Comparison of ENCODE assay signal across 8 mouse cellular contexts in the genomic region with DNA sequence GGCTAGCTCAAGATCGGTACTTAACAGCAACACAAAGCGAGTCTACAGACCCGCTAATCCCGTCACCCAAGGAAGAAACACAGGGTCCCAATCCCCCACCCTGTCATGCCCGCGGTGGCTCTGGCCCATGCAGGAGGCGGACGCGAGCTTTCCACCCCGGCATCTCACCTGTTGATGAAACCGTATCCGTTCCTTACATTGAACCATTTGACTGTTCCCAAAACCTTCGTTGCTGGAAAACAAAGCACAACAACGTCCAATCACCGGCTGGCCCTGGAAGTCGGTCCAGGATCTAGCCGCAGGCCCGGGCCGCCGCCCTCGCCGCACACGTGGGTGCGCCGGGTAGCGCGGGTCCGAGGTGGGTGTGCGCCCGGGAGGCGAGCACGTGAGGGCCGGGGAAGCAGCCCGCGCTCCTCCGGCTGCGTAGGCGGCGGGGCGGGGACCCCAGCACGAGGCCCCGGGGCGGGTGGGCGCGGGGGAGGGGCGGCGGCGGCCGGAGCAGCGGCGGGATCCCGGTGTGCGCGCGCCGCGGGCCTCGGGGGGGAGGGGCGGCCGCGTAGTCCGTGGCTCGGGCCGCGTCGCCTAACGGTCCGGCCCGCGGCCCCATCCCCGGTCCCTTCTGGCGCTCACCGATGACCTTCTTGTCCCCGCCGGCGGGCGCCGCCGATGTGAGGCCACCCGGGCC. TPM values are rescaled to one million over a fixed set of nuclear protein-coding genes. Genes with fewer than 3 reads are reported as not detected.
DNase-seq lines count a peak whose midpoint lies in the region; ATAC-seq and TF ChIP-seq lines count a peak whose summit lies in the region.

No protein-coding gene starts in this region.

- no peaks in the 10 kb centered on the region for H3K27me3 ChIP-seq in CH12.LX (replicated peaks)
- H3K27me3 ChIP-seq in embryonic facial prominence, embryonic 11.5 days (ENCODE audit: control insufficient read depth, insufficient read depth, low read length), result no peaks in the 10 kb centered on the region
- H3K27me3 ChIP-seq in heart, postnatal 0 days (ENCODE audit: control insufficient read depth, insufficient read depth, low read length), result no peaks in the 10 kb centered on the region

- peak; percentile 7; the same call in 1 of the 2 replicates for ATAC-seq in embryonic facial prominence, embryonic 11.5 days (replicated peaks; ENCODE audit: insufficient number of reproducible peaks, low FRiP score, low TSS enrichment, low read depth)
- ATAC-seq in heart, postnatal 0 days (ENCODE audit: insufficient read depth, low read depth), result peak; percentile 28

- no peak for DNase-seq in CH12.LX (ENCODE audit: extremely low read depth)
- peak; percentile 50 to 81 for DNase-seq in adrenal gland, adult (ENCODE audit: inconsistent age in 2 of 2, low spot score in 1 of 2)
- peak; percentile 41 for DNase-seq in embryonic facial prominence, embryonic 11.5 days (ENCODE audit: low spot score)
- no peak for DNase-seq in heart, postnatal 0 days (ENCODE audit: low spot score)
- peak; percentile 19 to 51 for DNase-seq in left cerebral cortex, adult 2 months (ENCODE audit: extremely low spot score in 1 of 2, low spot score in 2 of 2)
- DNase-seq in lung, postnatal 36 days, result peak; percentile 15
- DNase-seq in right cerebral cortex, postnatal 4 days, result peak; percentile 44
- no peak for DNase-seq in ovary, postnatal 14 days (ENCODE audit: low spot score)

- TF ChIP-seq POLR2A in CH12.LX (IDR thresholded peaks at IDR 0.05; ENCODE audit: low read depth, low read length), result no peak

- dilution Hi-C loops in CH12.LX (cut with MboI; ENCODE audit: extremely low pct_ligation_motif_present, extremely low pct_unique_long_range_greater_than_20kb, low sequenced_read_pairs), result no loop called here

- TF ChIP-seq EP300 in CH12.LX (IDR thresholded peaks at IDR 0.05; ENCODE audit: low read length), result no peak
- TF ChIP-seq EP300 in heart, postnatal 0 days (IDR thresholded peaks at IDR 0.05; ENCODE audit: low read depth), result no peak

- peaks cover 4 to 42% of the 10 kb centered on the region in 2 experiments; a peak in 3 of 4 replicates for H3K4me1 ChIP-seq in CH12.LX (ENCODE audit: control insufficient read depth in 1 of 2, insufficient read depth in 2 of 2)
- H3K4me1 ChIP-seq in embryonic facial prominence, embryonic 11.5 days (ENCODE audit: control insufficient read depth, insufficient read depth, low read length), result no peaks in the 10 kb centered on the region
- peaks cover 11% of the 10 kb centered on the region for H3K4me1 ChIP-seq in heart, postnatal 0 days (ENCODE audit: control insufficient read depth, insufficient read depth)

- H3K9ac ChIP-seq in CH12.LX (ENCODE audit: insufficient read depth, low read depth), result peak overlapping the region; percentile 93
- peak overlapping the region; percentile 94 for H3K9ac ChIP-seq in embryonic facial prominence, embryonic 11.5 days (replicated peaks; ENCODE audit: low read length)
- peak overlapping the region; percentile 88 for H3K9ac ChIP-seq in heart, postnatal 0 days (replicated peaks; ENCODE audit: low read depth, low read length)

- peak overlapping the region; percentile 17 for H3K27ac ChIP-seq in CH12.LX (ENCODE audit: insufficient read depth, low read depth)
- H3K27ac ChIP-seq in embryonic facial prominence, embryonic 11.5 days (replicated peaks; ENCODE audit: low read depth, low read length), result peak overlapping the region; percentile 82
- H3K27ac ChIP-seq in heart, postnatal 0 days (ENCODE audit: low read depth), result peak overlapping the region; percentile 89
- H3K27ac ChIP-seq in left cerebral cortex, adult 2 months, result peak overlapping the region; percentile 78

- peak overlapping the region; percentile 83 to 95 (median 92) for H3K4me3 ChIP-seq in CH12.LX (replicated peaks in 1 of 3; ENCODE audit: low read depth in 2 of 3, low read length in 2 of 3, poor library complexity in 1 of 3)
- peak overlapping the region; percentile 97 for H3K4me3 ChIP-seq in embryonic facial prominence, embryonic 11.5 days (ENCODE audit: low read depth, low read length)
- H3K4me3 ChIP-seq in heart, postnatal 0 days (ENCODE audit: low read depth, low read length), result peak overlapping the region; percentile 91
- H3K4me3 ChIP-seq in left cerebral cortex, adult 2 months, result peak overlapping the region; percentile 66

- under 1% methylated on average over 49 of the region's 80 CpGs for WGBS in embryonic facial prominence, embryonic 11.5 days
- WGBS in heart, postnatal 0 days, result under 1% methylated on average over 57 of the region's 80 CpGs

- peaks cover 54% of the 10 kb centered on the region for H3K79me2 ChIP-seq in CH12.LX (replicated peaks; ENCODE audit: control insufficient read depth, extremely low read depth, insufficient read depth, poor library complexity, severe bottlenecking)

- in situ Hi-C loops in CH12.LX (cut with MboI; ENCODE audit: low pct_ligation_motif_present, low pct_unique_long_range_greater_than_20kb, low sequenced_read_pairs), result no loop called here

- H3K4me2 ChIP-seq in CH12.LX (ENCODE audit: insufficient read depth, low read depth, poor library complexity, severe bottlenecking), result peak overlapping the region; percentile 96; the same call in 1 of the 2 replicates
- peak overlapping the region; percentile 78 for H3K4me2 ChIP-seq in embryonic facial prominence, embryonic 11.5 days (ENCODE audit: low read depth, low read length)
- H3K4me2 ChIP-seq in heart, postnatal 0 days (ENCODE audit: low read depth, low read length), result peak overlapping the region; percentile 87

- no peaks in the 10 kb centered on the region for H3K9me3 ChIP-seq in CH12.LX (replicated peaks; ENCODE audit: low read length)
- no peaks in the 10 kb centered on the region for H3K9me3 ChIP-seq in embryonic facial prominence, embryonic 11.5 days (replicated peaks; ENCODE audit: control insufficient read depth, low read length)
- H3K9me3 ChIP-seq in heart, postnatal 0 days (replicated peaks; ENCODE audit: control insufficient read depth, low read length), result no peaks in the 10 kb centered on the region

- H3K36me3 ChIP-seq in CH12.LX (replicated peaks in 1 of 2; ENCODE audit: control insufficient read depth in 1 of 2, insufficient read depth in 1 of 2, low read length in 1 of 2), result peaks cover 8 to 37% of the 10 kb centered on the region in 2 experiments
- no peaks in the 10 kb centered on the region; the same call in 1 of the 2 replicates for H3K36me3 ChIP-seq in embryonic facial prominence, embryonic 11.5 days (replicated peaks; ENCODE audit: control insufficient read depth, insufficient read depth, low read depth, low read length)
- H3K36me3 ChIP-seq in heart, postnatal 0 days (replicated peaks; ENCODE audit: control insufficient read depth, insufficient read depth, low read length), result 0 out of 2 replicates have a peak, but pooled peaks cover 7% of the 10 kb centered on the region

- TF ChIP-seq CTCF in CH12.LX (conservative IDR thresholded peaks at IDR 0.05 in 1 of 2, IDR thresholded peaks at IDR 0.05 in 1 of 2; ENCODE audit: low read depth in 2 of 2, low read length in 2 of 2), result no peak
- TF ChIP-seq CTCF in heart, postnatal 0 days (IDR thresholded peaks at IDR 0.05; ENCODE audit: low read depth), result no peak
- TF ChIP-seq CTCF in left cerebral cortex, adult 2 months (IDR thresholded peaks at IDR 0.05), result no peak

- intact Hi-C loops in left cerebral cortex, adult 2 months (cut with DNase I), result loop anchor here (2.0 to 10.0 kb wide), 3 partner anchors 27 to 241 kb away; partner anchors contain the start of genes Foxj3, Frg2f1 and Ppih

- no peak for TF ChIP-seq RAD21 in CH12.LX (IDR thresholded peaks at IDR 0.05; ENCODE audit: low read depth, low read length)

TF ChIP-seq in CH12.LX, 34 proteins besides CTCF, POLR2A, EP300 and RAD21 (continues in another document):
- TF ChIP-seq HCFC1 (IDR thresholded peaks at IDR 0.05; ENCODE audit: low read depth, low read length) (no peak), TCF12 (IDR thresholded peaks at IDR 0.05; ENCODE audit: low read depth, low read length) (no peak), USF2 (conservative IDR thresholded peaks at IDR 0.05; ENCODE audit: low read depth, low read length) (no peak), NRF1 (IDR thresholded peaks at IDR 0.05; ENCODE audit: low read depth, low read length) (0 out of 2 replicates have a peak, but pooled peaks have one; percentile 35), MXI1 (IDR thresholded peaks at IDR 0.05; ENCODE audit: low read depth, low read length) (peak; percentile 98), SIN3A (IDR thresholded peaks at IDR 0.05; ENCODE audit: low read length) (0 out of 2 replicates have a peak, but pooled peaks have one; percentile 26), ELF1 (IDR thresholded peaks at IDR 0.05; ENCODE audit: low read depth, low read length) (no peak), ETS1 (conservative IDR thresholded peaks at IDR 0.05; ENCODE audit: low read depth, low read length) (no peak), MEF2A (IDR thresholded peaks at IDR 0.05; ENCODE audit: borderline replicate concordance, low read depth, low read length) (no peak)

RNA-seq across cellular contexts. Expression of gene Ybx1, which starts 0.7 kb away (rescaled TPM):
- total RNA-seq in CH12.LX (2012; rRNA removed) (724 and 865 TPM in 2 replicates), CH12.LX (2014; rRNA removed) (901 and 989 TPM in 2 replicates)
- polyA plus RNA-seq in CH12.LX (2012; ENCODE audit: insufficient read length, low read depth), result 2,139 and 2,246 TPM in 2 replicates
- polyA plus RNA-seq in embryonic facial prominence, embryonic 11.5 days (2014; fragmentation: Nextera tagmentation; extraction: Ambion mirVana), result 1,287 and 1,398 TPM in 2 replicates
- total RNA-seq in heart, postnatal 0 days (2014; rRNA removed; ENCODE audit: low replicate concordance), result 292 and 309 TPM in 2 replicates
- 515 and 546 TPM in 2 replicates for polyA plus RNA-seq in heart, postnatal 0 days (2015; fragmentation: Nextera tagmentation; extraction: Ambion mirVana)
- 100 to 1,000 TPM; 191 to 223 TPM for total RNA-seq in left cerebral cortex, adult 2 months (2021)

RNA-seq across cellular contexts. Expression of gene Ppih, which starts 26.6 kb away (rescaled TPM):
- total RNA-seq in CH12.LX (2012; rRNA removed) (125 and 175 TPM in 2 replicates), CH12.LX (2014; rRNA removed) (179 and 195 TPM in 2 replicates)
- 132 and 158 TPM in 2 replicates for polyA plus RNA-seq in CH12.LX (2012; ENCODE audit: insufficient read length, low read depth)
- polyA plus RNA-seq in embryonic facial prominence, embryonic 11.5 days (2014; fragmentation: Nextera tagmentation; extraction: Ambion mirVana), result 153 and 157 TPM in 2 replicates
- 15.2 and 31.1 TPM in 2 replicates for total RNA-seq in heart, postnatal 0 days (2014; rRNA removed; ENCODE audit: low replicate concordance)
- 21.5 and 26.0 TPM in 2 replicates for polyA plus RNA-seq in heart, postnatal 0 days (2015; fragmentation: Nextera tagmentation; extraction: Ambion mirVana)
- total RNA-seq in left cerebral cortex, adult 2 months (2021), result 10 to 100 TPM; 14.1 to 20.8 TPM

RNA-seq across cellular contexts. Expression of gene Cldn19, which starts 38.5 kb away (rescaled TPM):
- total RNA-seq in CH12.LX (2012; rRNA removed) (not detected in 2 replicates), CH12.LX (2014; rRNA removed) (not detected in 2 replicates)
- polyA plus RNA-seq in CH12.LX (2012; ENCODE audit: insufficient read length, low read depth), result 0.08 and 0.09 TPM in 2 replicates
- not detected in 2 replicates for polyA plus RNA-seq in embryonic facial prominence, embryonic 11.5 days (2014; fragmentation: Nextera tagmentation; extraction: Ambion mirVana)
- not detected in 2 replicates for total RNA-seq in heart, postnatal 0 days (2014; rRNA removed; ENCODE audit: low replicate concordance)
- polyA plus RNA-seq in heart, postnatal 0 days (2015; fragmentation: Nextera tagmentation; extraction: Ambion mirVana), result 0.05 TPM in 1 of 2 replicates, not detected in the other
- under 1 TPM; 0.18 to 0.30 TPM for total RNA-seq in left cerebral cortex, adult 2 months (2021)

Comparison
In these comparisons a context has a peak if more than half of its experiments do, and no peak if none do; other contexts are left out.
1. DNase-seq: peak in adrenal gland, adult (2 of 2), embryonic facial prominence, embryonic 11.5 days (single experiment), left cerebral cortex, adult 2 months (2 of 2), lung, postnatal 36 days (single experiment) and right cerebral cortex, postnatal 4 days (single experiment); none in CH12.LX (single experiment), heart, postnatal 0 days (single experiment) and ovary, postnatal 14 days (single experiment).
2. H3K27ac ChIP-seq: peak in every context shown above with its lines; median percentile 89 in heart, postnatal 0 days; 82 in embryonic facial prominence, embryonic 11.5 days; 78 in left cerebral cortex, adult 2 months; 17 in CH12.LX.
3. Peak in every context shown above with its lines, with median percentiles within 50 percentile points of each other: H3K4me2 ChIP-seq, H3K4me3 ChIP-seq and H3K9ac ChIP-seq.